Comparison of ENCODE assay signal across 11 mouse cellular contexts in the genomic region with DNA sequence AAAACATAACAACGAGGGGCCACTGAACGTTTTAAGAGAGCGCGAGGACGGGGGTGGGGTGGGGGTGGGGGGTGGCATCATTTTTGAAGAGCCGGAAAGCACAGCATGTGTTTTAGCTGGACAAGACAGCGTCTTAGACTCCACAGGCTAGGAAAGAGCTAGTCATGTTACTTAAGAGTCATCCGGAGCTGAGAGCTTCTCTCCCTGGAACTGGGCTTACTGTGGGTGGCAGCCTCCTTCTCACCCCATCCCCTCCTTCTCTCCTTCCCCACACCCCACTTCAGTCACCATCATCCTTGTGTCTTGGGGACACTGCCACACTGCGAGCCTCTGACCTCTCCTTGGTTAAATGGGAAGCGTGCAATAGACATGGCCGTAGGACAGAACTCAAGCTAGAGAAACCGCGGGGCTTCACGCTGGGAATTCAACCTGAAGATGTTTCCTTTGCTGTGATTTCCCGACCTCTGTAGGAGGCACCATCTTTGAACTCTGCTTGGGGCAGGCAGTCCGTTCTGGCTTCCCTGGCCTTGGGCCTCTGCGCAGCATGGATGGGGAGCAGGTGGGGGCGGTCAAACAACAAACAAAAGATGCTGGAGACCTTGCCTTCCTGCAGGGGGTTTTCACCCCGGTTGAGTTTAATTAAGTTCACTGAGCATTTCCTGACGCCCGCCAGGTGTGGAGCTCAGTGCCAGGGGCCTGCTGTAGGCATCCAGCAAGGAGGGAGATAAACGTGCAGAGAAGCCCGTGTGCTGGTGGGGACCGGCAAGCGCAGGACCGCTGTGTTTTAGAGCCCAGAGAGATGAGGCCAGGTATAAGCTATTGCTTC.
DNase-seq lines count a peak whose midpoint lies in the region; ATAC-seq and TF ChIP-seq lines count a peak whose summit lies in the region.
"Had no signal": no experiment of that assay in that cellular context is flagged by ENCODE, and none has a peak within 500 bp of the region (broad histone marks: within the 10 kb centered on the region; RNA-seq: fewer than 3 reads in every experiment).

No protein-coding gene starts in this region.

- peaks cover 44% of the 10 kb centered on the region for H3K4me1 ChIP-seq in hindbrain, embryonic 10.5 days (replicated peaks)
- peaks cover 28% of the 10 kb centered on the region for H3K4me1 ChIP-seq in midbrain, embryonic 14.5 days (ENCODE audit: control insufficient read depth, insufficient read depth, low read length)
- peaks cover 11% of the 10 kb centered on the region; the same call in 1 of the 2 replicates for H3K4me1 ChIP-seq in intestine, embryonic 15.5 days (replicated peaks)

- H3K4me3 ChIP-seq in hindbrain, embryonic 10.5 days: peak overlapping the region; percentile 30
- H3K4me3 ChIP-seq in midbrain, embryonic 14.5 days (replicated peaks; ENCODE audit: low read depth, low read length): no peak overlapping the region
- no peak overlapping the region for H3K4me3 ChIP-seq in intestine, embryonic 15.5 days (replicated peaks)

- TF ChIP-seq POLR2A in brain, embryonic 14.5 days (IDR thresholded peaks at IDR 0.05; ENCODE audit: borderline replicate concordance, extremely low read depth, insufficient read depth, insufficient read length, poor library complexity, severe bottlenecking): no peak

- no peak for DNase-seq in frontal cortex, postnatal 25 days (ENCODE audit: low spot score in 2 of 2)
- DNase-seq in brain, embryonic 14.5 days (ENCODE audit: low read depth): peak; percentile 48
- DNase-seq in hindbrain, embryonic 10.5 days (ENCODE audit: low spot score): peak; percentile 29
- peak; percentile 55 for DNase-seq in midbrain, embryonic 14.5 days
- DNase-seq in urinary bladder, postnatal 36 days (ENCODE audit: low spot score in 2 of 2): no peak
- DNase-seq in ovary, adult 18-20 months (ENCODE audit: low spot score): no peak
- DNase-seq: kidney, adult 8-10 months; liver, postnatal 0 days had no signal

- H3K4me2 ChIP-seq in midbrain, embryonic 14.5 days (ENCODE audit: low read length): no peak overlapping the region
- H3K4me2 ChIP-seq in intestine, embryonic 15.5 days (replicated peaks): no peak overlapping the region

- ATAC-seq in frontal cortex, adult (ENCODE audit: low TSS enrichment): peak; percentile 59; the same call in 1 of the 2 replicates
- ATAC-seq in midbrain, embryonic 14.5 days (ENCODE audit: low FRiP score, low TSS enrichment): no peak
- ATAC-seq in intestine, embryonic 15.5 days: no peak
- ATAC-seq: CD4-positive, CD25-positive, alpha-beta regulatory T cell, adult 4 months; liver, postnatal 0 days had no signal

- WGBS in hindbrain, embryonic 10.5 days: 4% methylated on average over 26 of the region's 26 CpGs
- 9% methylated on average over 26 of the region's 26 CpGs for WGBS in midbrain, embryonic 14.5 days
- 10% methylated on average over 26 of the region's 26 CpGs for WGBS in intestine, embryonic 15.5 days

- H3K36me3 ChIP-seq in hindbrain, embryonic 10.5 days: no peaks in the 10 kb centered on the region
- H3K36me3 ChIP-seq in midbrain, embryonic 14.5 days (ENCODE audit: control insufficient read depth, insufficient read depth, low read length): no peaks in the 10 kb centered on the region
- H3K36me3 ChIP-seq in intestine, embryonic 15.5 days: no peaks in the 10 kb centered on the region

- TF ChIP-seq CTCF in brain, embryonic 14.5 days (IDR thresholded peaks at IDR 0.05; ENCODE audit: borderline replicate concordance, extremely low read depth, insufficient read depth, insufficient read length): no peak

- H3K9ac ChIP-seq in midbrain, embryonic 14.5 days (replicated peaks; ENCODE audit: low read length): no peak overlapping the region; the same call in 1 of the 2 replicates
- no peak overlapping the region for H3K9ac ChIP-seq in intestine, embryonic 15.5 days
- H3K9ac ChIP-seq: liver, postnatal 0 days had no signal

- peaks cover 66% of the 10 kb centered on the region for H3K27me3 ChIP-seq in hindbrain, embryonic 10.5 days (ENCODE audit: insufficient read depth, poor library complexity, severe bottlenecking)
- 0 out of 2 replicates have a peak, but pooled peaks cover 4% of the 10 kb centered on the region for H3K27me3 ChIP-seq in midbrain, embryonic 14.5 days (ENCODE audit: control insufficient read depth, insufficient read depth, low read length)
- H3K27me3 ChIP-seq in intestine, embryonic 15.5 days (replicated peaks): peaks cover 34% of the 10 kb centered on the region

- peaks cover 10% of the 10 kb centered on the region for H3K9me3 ChIP-seq in hindbrain, embryonic 10.5 days
- H3K9me3 ChIP-seq in midbrain, embryonic 14.5 days (ENCODE audit: control insufficient read depth, low read length): no peaks in the 10 kb centered on the region
- H3K9me3 ChIP-seq in intestine, embryonic 15.5 days: no peaks in the 10 kb centered on the region

- H3K27ac ChIP-seq in hindbrain, embryonic 10.5 days: peak overlapping the region; percentile 78
- 0 out of 2 replicates have a peak overlapping the region, but pooled peaks have one; percentile 22 for H3K27ac ChIP-seq in midbrain, embryonic 14.5 days (replicated peaks; ENCODE audit: low read depth, low read length)
- no peak overlapping the region for H3K27ac ChIP-seq in intestine, embryonic 15.5 days

Comparison
In these comparisons a context has a peak if more than half of its experiments do, and no peak if none do; other contexts are left out.
1. DNase-seq: peak in brain, embryonic 14.5 days (single experiment), hindbrain, embryonic 10.5 days (single experiment) and midbrain, embryonic 14.5 days (single experiment); none in frontal cortex, postnatal 25 days (0 of 2), urinary bladder, postnatal 36 days (0 of 2) and ovary, adult 18-20 months (single experiment).